Mouse (Mus musculus): ENCODE measurements at regions not wholly inside any gene's neighbourhood (a gene's known extent, or its start where the extent isn't known, plus 50 kb on each side); places are given as distances from the start of the nearest gene placed in this dataset.
"Not testable (repeated sequence)": the region's sequence is repeated elsewhere in the genome, so short reads cannot be mapped to it uniquely, and the experiment has no call there.

DNA sequence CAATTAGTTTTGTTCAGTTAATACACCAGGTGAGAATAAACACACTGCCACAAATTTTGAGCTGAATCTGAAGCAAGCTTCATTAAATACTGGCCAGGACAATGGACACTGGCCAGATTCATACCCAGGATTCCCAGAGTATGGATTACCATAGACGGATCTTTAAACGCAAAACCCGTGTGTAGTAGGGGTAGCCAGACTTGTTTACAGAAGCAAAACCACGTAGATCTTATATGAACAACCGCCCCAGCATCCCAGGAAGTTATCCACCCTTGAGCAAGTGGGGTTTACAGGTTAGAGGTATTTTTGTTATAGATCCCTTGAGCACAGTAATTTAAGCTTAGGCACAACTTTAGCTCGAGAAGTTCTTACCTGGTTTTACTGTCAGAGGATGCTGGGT lies 71.1 kb upstream of the Ezr start:
- no peak for DNase-seq

DNA sequence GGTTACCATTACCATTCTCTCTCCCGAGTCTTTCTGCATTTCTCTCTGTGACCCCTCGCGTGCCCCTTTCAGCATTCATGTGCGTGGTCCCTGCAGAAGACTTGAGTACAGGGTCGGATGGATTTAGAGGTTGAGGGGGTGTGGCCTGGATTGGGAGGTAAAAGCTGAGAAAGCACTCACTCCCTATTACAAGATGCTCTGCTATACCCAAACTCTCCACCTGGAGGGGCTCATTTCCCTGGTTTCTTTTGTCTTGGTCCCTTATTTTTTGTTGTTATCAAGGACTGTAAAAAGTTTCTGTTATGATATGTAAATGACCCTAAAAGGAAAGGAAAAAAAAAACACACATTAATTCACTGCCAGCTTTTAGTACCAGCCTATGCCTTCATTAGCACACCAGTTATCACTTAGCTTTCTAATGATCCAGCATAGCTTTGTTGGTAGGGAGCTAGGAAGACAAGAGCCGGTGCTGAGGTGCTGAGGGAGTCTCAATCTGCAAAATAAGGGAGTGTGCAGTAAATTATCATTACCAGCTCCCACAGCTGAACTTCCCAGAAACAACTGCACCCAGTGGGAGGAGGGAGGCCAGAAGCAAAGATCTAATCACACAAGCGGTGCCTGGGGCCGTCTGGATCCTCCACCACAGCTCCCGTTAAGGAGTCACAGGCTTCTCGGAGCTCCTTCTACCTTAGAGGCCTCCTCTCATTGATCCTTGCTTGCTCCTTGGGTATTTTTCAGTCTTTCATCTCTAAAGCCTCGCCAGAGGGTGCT lies 69.8 kb upstream of the Ezr start:
- DNase-seq = peak in 1 of 2 experiments; percentile 27

DNA sequence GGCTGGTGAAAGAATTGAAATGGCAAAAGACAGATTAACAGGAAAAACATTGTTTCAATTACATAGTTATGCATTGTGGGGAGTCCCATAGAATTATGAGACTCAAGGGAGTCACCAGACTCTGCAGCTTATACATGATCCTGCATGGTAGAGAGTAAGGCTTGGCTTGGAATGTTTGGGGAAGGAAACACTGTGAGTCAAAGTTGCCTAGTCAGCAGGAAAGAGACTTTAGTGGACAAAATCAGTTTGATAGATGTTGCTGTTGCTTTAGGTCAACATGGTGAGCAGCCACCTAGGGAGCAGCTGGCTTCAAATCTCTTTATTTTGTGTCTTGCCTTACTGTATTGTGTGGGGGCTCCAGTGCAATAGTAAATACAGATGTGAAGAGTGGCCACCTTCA lies 67.9 kb upstream of the Ezr start:
- no peak for DNase-seq

DNA sequence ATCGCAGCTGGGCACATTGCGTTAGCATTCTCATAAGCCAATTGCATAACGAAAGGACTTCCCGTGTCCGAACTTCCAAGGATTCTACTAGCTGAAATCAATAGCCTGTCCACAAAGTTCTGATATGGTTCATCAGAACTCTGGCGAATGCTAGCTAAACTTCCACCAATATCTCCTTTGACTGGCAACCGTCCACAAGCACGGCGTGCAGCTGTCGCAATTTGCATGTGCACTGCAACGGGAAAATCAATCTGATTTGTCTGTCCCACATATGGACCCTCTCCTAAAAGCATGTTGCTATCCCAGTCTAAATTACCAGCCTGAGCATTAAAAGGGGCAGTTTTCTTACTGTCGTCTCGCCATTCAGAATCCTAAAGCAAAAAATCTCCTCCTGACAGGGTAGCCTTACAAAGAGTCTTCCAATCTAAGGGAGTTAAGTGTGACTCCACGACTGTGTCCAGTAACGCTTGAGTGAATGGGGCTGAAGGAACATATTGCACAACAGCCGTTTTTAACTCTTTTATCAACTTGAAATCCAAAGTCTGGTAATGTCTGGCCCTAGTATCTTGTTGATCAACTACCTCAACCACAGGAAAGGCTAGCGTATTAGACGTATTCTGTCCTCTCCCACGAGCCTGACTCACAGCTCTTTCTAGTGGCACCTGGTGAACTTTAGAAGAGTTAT lies 59.3 kb upstream of the Ezr start:
- DNase-seq = not testable (repeated sequence)

DNA sequence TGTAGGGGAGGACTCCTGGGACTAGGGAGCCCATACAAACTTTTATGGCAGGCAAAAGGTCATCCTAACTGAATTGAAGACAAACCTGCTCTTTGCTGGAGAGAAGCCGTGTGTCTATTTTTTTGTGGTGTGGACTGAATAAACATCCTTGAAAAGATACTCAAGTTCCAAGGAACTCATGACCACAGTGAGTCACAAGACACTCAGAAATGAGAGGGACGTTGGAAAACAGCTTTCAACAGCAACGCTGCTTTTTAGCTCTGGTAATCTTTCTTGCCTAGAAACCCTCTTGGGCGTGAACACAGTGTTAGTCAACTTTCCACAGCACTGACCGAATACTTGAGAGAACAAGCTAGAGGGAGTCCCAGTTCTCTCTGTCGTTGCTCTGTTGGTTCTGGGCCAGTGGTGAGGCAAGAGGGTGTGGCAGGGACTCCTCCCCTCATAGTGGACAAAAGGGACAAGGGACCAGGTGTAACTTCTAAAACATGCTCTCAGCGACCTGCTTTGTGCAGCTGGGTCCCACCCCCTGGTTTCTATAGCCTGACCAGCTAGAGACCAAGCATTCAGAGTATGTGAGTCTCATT lies 52.8 kb upstream of the Ezr start:
- DNase-seq = no peak

Data from spleen, adult 18-20 months (tissue).